Mouse (Mus musculus) CH12.LX (cell line): ENCODE data around the gene Dpp4.

ENCODE experiments used
- BHLHE40 ChIP-seq: IDR thresholded peaks from 2 replicates; pipeline ENCODE4 v1.6.1; 2011; ENCODE audit warnings: mild to moderate bottlenecking, low read depth, low read length, improper control_type of control experiment
- CTCF ChIP-seq, 2 experiments: IDR thresholded peaks in 1 of 2; conservative IDR thresholded peaks in 1 of 2; 2 replicates each; pipeline ENCODE4 v1.5.1; 2011 to 2012; ENCODE audit warnings: low read depth in 2 of 2, low read length in 2 of 2, improper control_type of control experiment in 1 of 2, inconsistent platforms in 1 of 2, mild to moderate bottlenecking in 1 of 2, moderate library complexity in 1 of 2
- HCFC1 ChIP-seq: IDR thresholded peaks from 2 replicates; pipeline ENCODE4 v1.6.1; 2012; ENCODE audit warnings: low read depth, mild to moderate bottlenecking, inconsistent platforms, low read length, improper control_type of control experiment
- JUN ChIP-seq: IDR thresholded peaks from 2 replicates; pipeline ENCODE4 v1.6.1; 2011; ENCODE audit warnings: low read depth, mild to moderate bottlenecking, low read length, improper control_type of control experiment, moderate library complexity; ENCODE audit not compliant: insufficient read depth
- MAZ ChIP-seq: IDR thresholded peaks from 2 replicates; pipeline ENCODE4 v1.6.1; 2012; ENCODE audit warnings: low read depth, mild to moderate bottlenecking, inconsistent platforms, low read length, improper control_type of control experiment, moderate library complexity
- NELFE ChIP-seq: IDR thresholded peaks from 2 replicates; pipeline ENCODE4 v1.6.1; 2011; ENCODE audit warnings: low read depth, low read length, improper control_type of control experiment
- POLR2A ChIP-seq: IDR thresholded peaks from 2 replicates; pipeline ENCODE4 v1.6.1; 2011; ENCODE audit warnings: low read depth, mild to moderate bottlenecking, improper control_type of control experiment, low read length

- no peak for TF ChIP-seq POLR2A
- TF ChIP-seq CTCF (conservative IDR thresholded peaks at IDR 0.05 in 1 of 2, IDR thresholded peaks at IDR 0.05 in 1 of 2; ENCODE audit: low read depth in 2 of 2, low read length in 2 of 2), result no peak
- no peak for TF ChIP-seq HCFC1
- TF ChIP-seq JUN, result no peak
- no peak for TF ChIP-seq NELFE
- no peak for TF ChIP-seq BHLHE40
- no peak for TF ChIP-seq MAZ
Observed at GRCm38 (mm10) chr2:62332465-62332864, 79.6 kb downstream of the Dpp4 start.
